Mouse (Mus musculus) heart, adult 11 months (tissue): ENCODE measurements at regions not wholly inside any gene's neighbourhood (a gene's known extent, or its start where the extent isn't known, plus 50 kb on each side); places are given as distances from the start of the nearest gene placed in this dataset.
A peak's percentile ranks its signal among the peaks of the same experiment; 100 is the strongest.

ENCODE experiments used
- DNase-seq: peaks from one replicate; pipeline ENCODE4 v3.0.0; 2022

- peak; percentile 43 for DNase-seq
These were observed 273.8 kb upstream of the Trpc7 start for GRCm38 (mm10) chr13:57169621-57170020.

DNA sequence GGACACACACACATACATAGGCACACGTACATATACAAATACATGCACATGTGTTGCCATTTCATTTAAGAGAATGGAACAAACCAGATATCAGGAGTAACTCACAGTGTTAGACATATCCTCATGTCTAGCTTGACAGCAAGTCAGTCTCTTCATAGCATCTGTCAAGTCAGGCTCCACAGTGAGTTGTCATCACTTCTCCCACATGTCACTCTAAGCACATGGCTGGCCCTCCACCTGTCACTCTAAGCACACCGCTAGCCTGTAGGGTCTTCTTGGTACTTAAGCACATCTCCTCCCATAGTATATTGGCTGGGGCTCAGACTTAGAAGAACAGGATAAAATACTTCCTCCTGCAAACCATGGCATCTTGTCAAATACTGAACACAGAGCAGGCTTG is 269.6 kb upstream of the Trpc7 start:
- peak; percentile 21 for DNase-seq

- DNase-seq: no peak
These were observed 257.0 kb upstream of the Trpc7 start for GRCm38 (mm10) chr13:57152787-57153186.

GRCm38 (mm10) chr13:57147623-57148022 is 251.8 kb upstream of the Trpc7 start:
- no peak for DNase-seq

DNA sequence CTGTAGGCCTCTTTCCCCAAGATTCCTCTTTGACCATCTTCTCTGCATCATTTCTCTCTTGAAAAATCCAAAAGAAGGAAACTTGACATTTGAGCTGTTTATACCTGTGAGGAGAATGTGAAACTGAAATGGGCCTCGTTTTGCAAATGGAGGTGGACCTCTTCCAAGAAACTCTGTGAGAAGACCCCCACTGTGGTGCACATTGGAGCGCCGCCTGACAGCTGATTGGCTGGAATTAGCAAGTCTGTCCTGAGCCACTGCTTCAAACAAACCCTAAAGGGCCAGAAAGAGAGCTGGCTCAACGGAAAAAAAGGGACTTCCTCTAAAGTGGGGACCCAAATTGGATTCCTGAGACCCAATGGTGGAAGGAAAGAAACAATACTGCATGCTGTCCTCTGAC is 250.9 kb upstream of the Trpc7 start:
- peak; percentile 55 for DNase-seq

GRCm38 (mm10) chr13:57145782-57146181 is 250.0 kb upstream of the Trpc7 start:
- peak; percentile 15 for DNase-seq

GRCm38 (mm10) chr13:57142851-57143250 is 247.1 kb upstream of the Trpc7 start:
- DNase-seq: no peak

DNA sequence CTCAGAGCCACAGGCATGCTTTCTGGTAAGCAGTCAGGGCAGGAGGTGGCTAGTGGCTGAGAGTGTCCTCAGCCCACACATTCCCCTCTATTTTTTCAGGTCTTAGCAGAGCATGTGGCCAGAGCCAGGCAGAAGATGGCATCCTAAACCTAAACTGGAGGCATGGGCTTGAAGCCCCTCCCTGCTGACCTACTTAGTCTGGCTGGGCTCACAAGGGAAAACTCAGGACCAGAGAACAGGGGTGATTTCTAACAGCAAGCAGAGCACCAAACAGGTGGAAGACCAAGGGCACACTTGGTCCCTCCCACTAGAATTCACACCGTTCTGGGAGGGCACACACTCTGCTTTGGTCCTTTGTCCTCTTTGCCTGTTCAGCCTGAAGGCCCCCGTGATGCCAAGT is 246.6 kb upstream of the Trpc7 start:
- peak; percentile 66 for DNase-seq

- no peak for DNase-seq
These were observed 220.1 kb upstream of the Trpc7 start for GRCm38 (mm10) chr13:57115936-57116335.

GRCm38 (mm10) chr13:57107956-57108355 is 212.2 kb upstream of the Trpc7 start:
- no peak for DNase-seq

GRCm38 (mm10) chr13:57099601-57100000 is 203.8 kb upstream of the Trpc7 start:
- no peak for DNase-seq

GRCm38 (mm10) chr13:57091886-57092285 is 196.1 kb upstream of the Trpc7 start:
- DNase-seq: peak; percentile 67

DNA sequence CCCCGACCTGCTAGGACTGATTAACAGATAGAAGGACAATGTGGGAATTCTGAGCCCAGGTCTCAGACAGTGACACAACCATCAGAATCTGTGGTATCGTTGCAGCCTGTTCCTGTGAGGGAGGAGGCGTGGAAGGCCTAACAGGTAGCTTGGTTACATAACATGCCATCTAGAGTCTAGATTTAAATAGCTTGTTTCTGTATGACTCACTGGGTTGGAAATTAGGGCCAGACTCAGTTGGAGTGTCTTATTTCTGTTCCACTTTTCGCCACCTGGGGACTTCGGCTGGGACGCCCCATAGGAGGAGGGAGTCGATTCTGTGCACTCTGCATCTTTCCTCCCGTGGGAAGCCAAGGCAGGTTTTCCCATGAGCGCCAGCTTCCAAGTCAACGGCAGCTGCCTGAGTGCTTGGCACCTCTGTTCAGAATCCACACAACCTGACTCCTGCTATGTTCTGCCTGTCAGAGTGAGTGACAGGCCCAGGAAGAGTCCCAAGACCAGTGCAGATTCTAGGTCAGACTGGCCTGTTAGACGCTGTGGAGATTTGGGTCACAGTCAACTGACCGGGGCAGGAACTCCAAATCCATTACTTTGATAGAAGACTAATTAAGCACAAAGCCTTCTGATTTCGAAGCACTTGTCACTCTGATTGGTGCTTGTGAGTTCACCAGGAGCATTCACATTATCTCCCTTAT is 193.7 kb upstream of the Trpc7 start:
- DNase-seq: no peak

- no peak for DNase-seq
These were observed 192.2 kb upstream of the Trpc7 start for GRCm38 (mm10) chr13:57087966-57088365.

GRCm38 (mm10) chr13:57087398-57087797 is 191.6 kb upstream of the Trpc7 start:
- peak; percentile 41 for DNase-seq

GRCm38 (mm10) chr13:57083751-57084150 is 188.0 kb upstream of the Trpc7 start:
- DNase-seq: no peak

DNA sequence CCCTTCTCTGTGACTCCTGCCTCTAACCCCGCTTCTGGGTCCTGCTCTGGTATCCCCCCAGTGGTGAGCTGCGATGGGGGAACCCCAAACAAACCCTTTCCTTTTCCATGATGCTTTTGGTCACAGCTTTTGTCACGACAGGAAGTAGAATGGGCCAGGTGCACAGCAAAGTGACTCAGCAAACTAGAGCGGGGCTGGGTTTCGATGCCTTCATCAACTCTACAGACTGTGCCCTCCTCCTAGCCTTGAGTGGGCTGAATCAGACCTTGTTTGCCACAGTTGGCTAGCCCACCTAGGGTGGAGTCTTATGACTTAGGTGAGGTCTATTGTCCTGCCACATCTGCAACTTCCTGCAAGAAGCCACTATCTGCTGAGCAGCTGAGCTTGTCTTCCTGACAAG is 174.7 kb upstream of the Trpc7 start:
- DNase-seq: no peak

- peak; percentile 58 for DNase-seq
These were observed 165.9 kb upstream of the Trpc7 start for GRCm38 (mm10) chr13:57061656-57062055.

DNA sequence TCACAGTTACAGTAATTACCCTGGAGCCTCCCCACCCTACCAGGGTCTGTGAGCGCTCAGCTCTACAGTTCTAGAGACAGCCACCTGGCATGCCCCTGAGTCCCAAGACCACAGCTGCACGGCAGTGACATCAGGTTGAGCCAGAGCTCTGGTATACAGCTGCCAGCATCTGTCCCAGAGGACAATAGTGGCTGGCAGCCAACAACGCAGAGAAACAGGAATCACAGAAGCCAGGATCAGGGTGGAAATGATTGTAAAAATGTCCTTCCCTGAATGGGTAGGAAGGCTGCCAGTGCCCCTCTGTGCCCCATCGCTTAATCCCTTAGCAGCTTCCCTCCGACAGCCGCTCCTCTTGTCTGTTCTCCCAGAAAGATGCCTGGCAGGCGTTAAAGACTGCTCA is 165.3 kb upstream of the Trpc7 start:
- peak; percentile 71 for DNase-seq

DNA sequence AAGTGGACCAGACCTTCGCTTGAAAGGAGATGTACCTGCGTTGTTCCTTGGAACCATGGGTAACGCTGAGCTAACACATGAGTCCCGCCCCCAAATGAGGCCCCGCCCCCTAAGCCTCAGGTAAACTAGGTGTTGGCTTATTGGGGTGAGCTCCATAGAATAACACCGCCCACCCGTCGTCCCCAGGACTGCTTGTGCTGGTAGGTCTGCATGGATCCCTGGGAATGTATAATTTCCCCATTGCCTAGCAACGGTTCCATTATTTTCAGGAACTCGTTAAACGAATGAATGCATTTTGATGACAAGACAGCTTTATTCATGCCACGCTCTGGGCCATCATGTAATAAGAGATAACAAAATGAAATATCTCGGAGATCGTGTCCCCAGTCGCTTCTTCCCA is 161.0 kb upstream of the Trpc7 start:
- peak; percentile 34 for DNase-seq

DNA sequence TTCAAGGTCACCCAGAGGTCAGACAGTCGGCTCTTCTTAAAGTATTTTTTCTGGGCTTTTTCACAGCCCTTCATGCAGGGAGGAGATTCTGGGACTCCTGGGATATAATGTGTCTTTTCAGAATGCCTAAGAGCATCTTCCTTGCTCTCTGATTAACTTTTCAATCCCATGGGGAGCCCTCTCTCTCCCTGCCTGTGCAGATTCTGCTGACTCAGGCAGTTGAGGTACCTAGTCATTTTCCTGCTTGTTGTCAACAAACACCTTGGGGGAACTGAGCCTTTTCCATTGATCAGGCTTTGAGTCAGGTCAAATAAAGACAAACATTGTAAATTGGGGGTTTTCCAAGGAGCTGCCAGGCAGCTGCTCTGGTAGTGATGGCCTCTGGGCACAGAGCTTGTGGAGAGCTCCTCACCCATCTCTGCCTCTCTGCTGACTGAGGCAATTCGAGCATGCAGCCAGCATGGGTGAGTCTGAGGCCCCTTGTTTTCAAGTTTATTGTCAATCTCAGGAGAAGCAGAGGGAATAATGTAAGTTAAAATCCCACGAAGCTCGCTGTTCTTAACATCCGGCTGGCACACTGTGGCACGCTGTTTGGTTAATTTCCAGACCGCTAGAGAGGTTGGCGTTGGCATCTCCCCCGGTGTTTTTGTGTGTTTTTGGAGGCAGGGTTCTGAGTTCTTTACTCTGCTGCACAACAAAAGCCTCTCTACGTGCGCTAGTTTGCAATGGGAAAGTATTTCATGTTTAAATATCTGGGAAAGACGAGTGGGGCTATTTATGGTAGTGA is 159.8 kb upstream of the Trpc7 start:
- DNase-seq: peak; percentile 58

GRCm38 (mm10) chr13:57053361-57053760 is 157.6 kb upstream of the Trpc7 start:
- peak; percentile 64 for DNase-seq

DNA sequence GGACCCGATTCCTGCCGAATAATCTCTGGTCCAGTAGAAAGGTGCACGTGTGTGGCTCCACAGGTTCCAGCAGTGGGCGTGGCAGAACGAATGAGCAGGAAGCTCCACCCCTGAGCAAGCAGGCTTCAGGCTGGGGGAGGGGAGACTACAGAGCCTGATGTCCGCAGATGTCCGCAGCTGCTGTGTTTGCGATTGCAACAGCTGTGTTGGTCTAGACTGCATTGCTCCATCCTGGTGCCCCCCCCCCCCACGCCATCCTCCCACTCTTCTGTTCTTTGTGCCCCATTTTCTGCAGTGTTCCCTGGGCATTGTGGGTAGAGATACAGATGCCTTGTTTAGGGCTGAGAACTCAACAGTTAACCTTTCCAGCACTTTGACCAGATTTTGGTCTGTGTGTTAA is 150.3 kb upstream of the Trpc7 start:
- DNase-seq: peak; percentile 96

- DNase-seq: no peak
These were observed 148.7 kb upstream of the Trpc7 start for GRCm38 (mm10) chr13:57044455-57044854.
